Mouse (Mus musculus) midbrain, embryonic 13.5 days (tissue): ENCODE results near the gene Pi4ka. TPM values are rescaled to one million over a fixed set of nuclear protein-coding genes. Genes with fewer than 3 reads are reported as not detected.
A peak's percentile ranks its signal among the peaks of the same experiment; 100 is the strongest.
"Not testable (repeated sequence)": the region's sequence is repeated elsewhere in the genome, so short reads cannot be mapped to it uniquely, and the experiment has no call there.

ENCODE experiments used
- ATAC-seq: fragments of 200-750 bp; cut with Nextera tagmentation; 2 replicates; pipeline ENCODE4 v1.8.0; 2017; ENCODE audit warnings: mild to moderate bottlenecking, moderate TSS enrichment, moderate library complexity
- H3K27ac ChIP-seq: fragments of 300-500 bp; sonication (generic); 2 replicates; pipeline ENCODE4 v1.5.1; 2015; ENCODE audit warnings: inconsistent platforms, mild to moderate bottlenecking, moderate library complexity
- H3K27me3 ChIP-seq: fragments of 300-500 bp; sonication (generic); 2 replicates; pipeline ENCODE4 v1.6.1; 2015; ENCODE audit warnings: mild to moderate bottlenecking, inconsistent platforms
- H3K36me3 ChIP-seq: fragments of 300-500 bp; sonication (generic); 2 replicates; pipeline ENCODE4 v1.6.1; 2015; ENCODE audit warnings: mild to moderate bottlenecking, inconsistent platforms
- H3K4me1 ChIP-seq: fragments of 300-500 bp; sonication (generic); replicated peaks from 2 replicates; pipeline ENCODE4 v1.6.1; 2015; ENCODE audit warnings: inconsistent platforms
- H3K4me2 ChIP-seq: fragments of 300-500 bp; sonication (generic); replicated peaks from 2 replicates; pipeline ENCODE4 v1.6.1; 2015; ENCODE audit warnings: moderate library complexity, mild to moderate bottlenecking, inconsistent platforms
- H3K4me3 ChIP-seq: fragments of 300-500 bp; sonication (generic); replicated peaks from 2 replicates; pipeline ENCODE4 v1.5.1; 2015; ENCODE audit warnings: mild to moderate bottlenecking, inconsistent platforms
- H3K9ac ChIP-seq: fragments of 300-500 bp; sonication (generic); replicated peaks from 2 replicates; pipeline ENCODE4 v1.6.1; 2015; ENCODE audit warnings: mild to moderate bottlenecking, inconsistent platforms
- H3K9me3 ChIP-seq: fragments of 300-500 bp; sonication (generic); 2 replicates; pipeline ENCODE4 v1.6.1; 2016; ENCODE audit warnings: mild to moderate bottlenecking, inconsistent platforms
- WGBS: fragments of 180-500 bp; shearing (Covaris S2); methylation state at CpG from one replicate; pipeline ENCODE4 v1.1.7; 2015; 5-methylcytosine and 5-hydroxymethylcytosine counted together
- polyA plus RNA-seq: library from polyadenylated mRNA; unstranded; fragments of >200 nt; fragmentation: Nextera tagmentation; extraction: Ambion mirVana; gene quantifications from 2 replicates; pipeline ENCODE4 v1.2.1, GENCODE M21; 2015

Pi4ka gene
- polyA plus RNA-seq, 1 experiment from 2014 or later, result 62.7 TPM

DNA sequence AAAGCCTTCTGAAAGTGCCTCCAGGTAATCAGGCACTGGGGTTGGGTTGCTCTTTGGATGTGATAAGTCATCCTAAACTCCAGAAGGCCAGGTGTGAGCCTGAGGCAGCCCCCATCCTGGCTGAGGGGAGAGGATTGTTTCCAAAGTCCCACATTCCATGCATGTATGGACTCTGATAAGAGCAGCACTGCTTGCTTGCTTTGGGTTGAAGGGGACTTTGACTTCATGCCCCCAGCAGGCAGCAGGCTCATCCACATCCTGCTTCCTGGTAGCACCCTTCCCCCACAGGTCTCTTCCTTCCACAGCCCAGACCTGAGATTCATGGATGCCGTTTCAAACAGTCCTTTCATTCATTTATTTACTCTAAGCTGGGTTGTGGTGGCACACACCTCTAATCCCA is 162.4 kb downstream of the Pi4ka start:
- no peak overlapping the region for H3K9ac ChIP-seq
- no peak overlapping the region for H3K27ac ChIP-seq
- H3K36me3 ChIP-seq, result no peaks in the 10 kb centered on the region
- WGBS, result 77% methylated on average over 1 of the region's 1 CpGs
- H3K4me3 ChIP-seq, result no peak overlapping the region
- no peak overlapping the region for H3K4me2 ChIP-seq
- peaks cover 20% of the 10 kb centered on the region for H3K4me1 ChIP-seq
- ATAC-seq, result no peak
- H3K9me3 ChIP-seq, result no peaks in the 10 kb centered on the region
- H3K27me3 ChIP-seq, result no peaks in the 10 kb centered on the region

DNA sequence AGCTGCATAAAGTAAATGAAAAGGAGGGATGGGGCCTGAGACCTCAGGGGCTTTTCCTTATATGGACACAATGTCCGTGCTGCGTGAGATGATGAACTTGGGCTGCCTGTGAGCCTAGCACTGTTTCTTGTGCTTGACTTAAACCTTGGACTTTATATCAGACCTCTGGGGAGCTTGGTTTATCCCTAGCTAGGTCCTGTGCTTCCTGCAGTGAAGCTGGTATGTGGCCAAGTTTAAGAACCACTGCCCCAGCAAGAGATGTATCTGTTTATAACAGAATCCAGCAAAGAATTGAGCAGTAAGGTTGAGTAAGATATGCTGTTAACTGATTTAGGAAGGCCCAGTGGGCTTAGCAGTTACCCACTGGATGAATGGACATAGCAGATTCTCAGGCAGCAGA is 166.7 kb downstream of the Pi4ka start:
- peaks cover 59% of the 10 kb centered on the region for H3K4me1 ChIP-seq
- no peak overlapping the region for H3K4me3 ChIP-seq
- WGBS, result 86% methylated on average over 2 of the region's 2 CpGs
- H3K4me2 ChIP-seq, result no peak overlapping the region
- H3K27me3 ChIP-seq, result no peaks in the 10 kb centered on the region
- no peaks in the 10 kb centered on the region for H3K36me3 ChIP-seq
- H3K27ac ChIP-seq, result no peak overlapping the region
- ATAC-seq, result no peak
- no peaks in the 10 kb centered on the region for H3K9me3 ChIP-seq
- no peak overlapping the region for H3K9ac ChIP-seq

DNA sequence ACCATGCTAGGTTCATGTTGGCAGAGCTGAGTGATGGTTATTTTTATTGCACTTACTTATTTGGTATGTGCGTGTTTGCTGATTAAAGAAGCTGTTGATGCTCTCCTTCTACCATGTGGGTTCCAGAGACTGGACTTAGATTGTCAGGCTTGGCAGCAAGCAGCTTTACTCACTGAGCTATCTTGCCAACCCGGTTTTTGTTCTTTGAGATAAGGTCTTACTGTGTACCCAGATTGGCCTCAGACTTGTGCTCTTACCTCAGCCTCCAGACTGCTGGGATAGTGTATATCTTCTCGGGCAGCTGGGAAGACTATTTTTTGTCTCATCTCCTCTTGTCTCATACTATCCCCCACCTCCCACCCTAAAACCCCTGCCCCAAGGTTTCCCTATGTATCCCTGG is 168.5 kb downstream of the Pi4ka start:
- 90% methylated on average over 3 of the region's 3 CpGs for WGBS
- H3K4me2 ChIP-seq, result no peak overlapping the region
- H3K36me3 ChIP-seq, result no peaks in the 10 kb centered on the region
- no peak overlapping the region for H3K9ac ChIP-seq
- no peak overlapping the region for H3K27ac ChIP-seq
- H3K4me1 ChIP-seq, result peaks cover 65% of the 10 kb centered on the region
- no peak overlapping the region for H3K4me3 ChIP-seq
- ATAC-seq, result no peak
- H3K9me3 ChIP-seq, result no peaks in the 10 kb centered on the region
- H3K27me3 ChIP-seq, result no peaks in the 10 kb centered on the region

DNA sequence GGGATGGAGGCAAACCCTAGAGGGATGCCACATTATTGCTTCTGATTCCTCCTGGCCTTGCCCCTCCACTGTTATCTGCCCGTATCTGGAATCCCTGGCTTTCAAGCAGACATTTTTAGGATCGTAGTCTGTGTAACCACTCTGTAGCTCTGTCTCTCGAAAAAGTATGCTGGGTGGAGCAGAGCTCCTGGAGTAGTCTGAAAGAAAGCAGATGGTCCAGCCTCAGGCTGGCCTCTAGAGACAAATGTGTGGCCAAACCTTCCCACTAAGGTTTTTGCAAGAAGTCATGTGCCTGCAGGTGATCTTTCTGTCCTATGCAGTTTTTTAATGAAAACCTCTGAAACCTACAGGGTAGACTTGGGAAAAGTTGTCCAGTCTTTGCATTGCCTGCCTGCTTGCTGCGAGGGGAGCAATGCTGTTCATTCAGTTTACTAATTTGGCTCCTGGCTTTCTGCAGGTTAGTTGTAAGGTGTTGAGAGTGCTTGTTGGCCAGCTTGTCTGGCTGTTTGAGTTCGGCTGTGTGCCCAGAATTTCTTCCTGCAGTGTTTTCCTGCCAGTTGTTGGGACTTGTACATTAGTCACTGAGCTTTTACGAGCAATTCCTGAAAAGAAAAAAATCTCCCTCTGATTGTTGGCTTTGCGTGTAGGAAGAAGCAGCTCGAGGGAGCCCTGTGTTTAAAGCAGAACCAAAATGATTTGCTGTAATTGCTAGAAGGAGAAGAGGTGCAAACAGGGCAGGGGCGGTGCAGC is 171.0 kb downstream of the Pi4ka start:
- Histone ChIP-seq H3K9me3 (no peaks in the 10 kb centered on the region), H3K4me2 (peak overlapping the region; percentile 81), H3K9ac (peak overlapping the region; percentile 93), H3K27me3 (no peaks in the 10 kb centered on the region), H3K27ac (0 out of 2 replicates have a peak overlapping the region, but pooled peaks have one; percentile 96), H3K4me3 (peak overlapping the region; percentile 74), H3K36me3 (no peaks in the 10 kb centered on the region), H3K4me1 (peaks cover 59% of the 10 kb centered on the region)
- ATAC-seq, result no peak
- WGBS, result 63% methylated on average over 9 of the region's 9 CpGs

DNA sequence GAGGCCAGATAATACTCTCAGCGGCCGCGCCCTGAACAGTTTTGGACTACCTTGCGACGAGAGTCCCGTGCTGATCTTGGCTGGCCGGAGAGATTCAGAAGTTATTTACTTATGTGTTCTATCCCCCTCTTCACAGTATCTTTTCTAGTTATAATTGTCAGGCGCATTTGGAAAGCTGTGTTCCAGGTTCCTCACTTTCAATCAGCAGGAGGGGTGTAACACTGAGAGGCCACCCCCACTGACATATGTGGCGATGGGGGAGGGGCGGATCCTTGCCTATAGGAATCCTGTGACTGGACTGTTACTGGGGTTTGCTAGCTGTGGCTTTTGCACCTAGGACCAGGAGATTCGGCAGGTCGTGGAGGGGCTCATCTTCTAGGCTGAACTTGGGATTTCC is 171.6 kb downstream of the Pi4ka start:
- Histone ChIP-seq H3K4me3 (peak overlapping the region; percentile 74), H3K27me3 (no peaks in the 10 kb centered on the region), H3K4me1 (peaks cover 53% of the 10 kb centered on the region), H3K9me3 (no peaks in the 10 kb centered on the region), H3K27ac (peak overlapping the region; percentile 96), H3K36me3 (no peaks in the 10 kb centered on the region), H3K4me2 (peak overlapping the region; percentile 81), H3K9ac (peak overlapping the region; percentile 93)
- WGBS, result 2% methylated on average over 12 of the region's 12 CpGs
- no peak for ATAC-seq

DNA sequence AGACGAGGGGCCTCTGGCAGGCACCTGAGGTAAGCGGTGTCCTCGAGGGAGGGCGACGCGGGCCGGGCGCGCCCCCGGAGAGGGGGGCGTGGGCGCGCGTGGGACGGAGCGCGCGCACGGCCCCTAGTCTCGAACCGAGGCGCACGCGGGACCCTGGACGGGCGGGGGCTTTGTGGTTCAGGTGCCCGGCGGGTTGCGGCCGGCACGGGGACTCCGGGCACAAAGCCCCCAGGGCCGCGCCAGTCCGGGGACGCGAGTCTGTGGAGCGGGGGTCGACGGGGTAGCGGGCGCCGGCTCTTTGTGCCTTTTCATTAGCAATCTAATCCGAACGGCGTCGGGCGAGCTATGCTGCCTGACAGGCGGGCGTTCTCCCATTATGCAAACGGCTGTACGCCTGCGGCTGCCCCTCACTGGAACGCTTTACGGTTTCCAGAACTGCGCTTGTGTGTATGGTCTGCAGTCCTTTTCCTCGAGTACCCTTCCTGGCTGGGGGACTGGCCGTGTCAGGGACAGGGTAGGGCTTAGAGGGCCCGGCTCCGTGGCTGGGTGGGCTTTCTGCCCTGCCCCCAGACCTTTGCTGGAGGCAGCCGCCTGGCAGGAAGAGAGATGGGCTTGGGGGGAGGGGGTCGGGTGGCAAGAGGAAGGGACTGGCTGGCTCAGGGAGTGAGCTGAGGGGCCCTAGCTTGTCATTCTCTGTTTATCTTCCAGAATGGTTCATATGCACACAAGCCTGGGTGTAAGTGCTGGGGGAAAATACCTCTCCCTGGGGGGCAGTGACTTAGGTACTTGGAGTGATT is 172.2 kb downstream of the Pi4ka start:
- Histone ChIP-seq H3K36me3 (no peaks in the 10 kb centered on the region), H3K27me3 (no peaks in the 10 kb centered on the region), H3K27ac (peak overlapping the region; percentile 96), H3K4me1 (peaks cover 48% of the 10 kb centered on the region), H3K9ac (peak overlapping the region; percentile 93), H3K4me3 (peak overlapping the region; percentile 74), H3K4me2 (peak overlapping the region; percentile 81), H3K9me3 (no peaks in the 10 kb centered on the region)
- ATAC-seq, result peak; percentile 79
- WGBS, result under 1% methylated on average over 61 of the region's 62 CpGs

DNA sequence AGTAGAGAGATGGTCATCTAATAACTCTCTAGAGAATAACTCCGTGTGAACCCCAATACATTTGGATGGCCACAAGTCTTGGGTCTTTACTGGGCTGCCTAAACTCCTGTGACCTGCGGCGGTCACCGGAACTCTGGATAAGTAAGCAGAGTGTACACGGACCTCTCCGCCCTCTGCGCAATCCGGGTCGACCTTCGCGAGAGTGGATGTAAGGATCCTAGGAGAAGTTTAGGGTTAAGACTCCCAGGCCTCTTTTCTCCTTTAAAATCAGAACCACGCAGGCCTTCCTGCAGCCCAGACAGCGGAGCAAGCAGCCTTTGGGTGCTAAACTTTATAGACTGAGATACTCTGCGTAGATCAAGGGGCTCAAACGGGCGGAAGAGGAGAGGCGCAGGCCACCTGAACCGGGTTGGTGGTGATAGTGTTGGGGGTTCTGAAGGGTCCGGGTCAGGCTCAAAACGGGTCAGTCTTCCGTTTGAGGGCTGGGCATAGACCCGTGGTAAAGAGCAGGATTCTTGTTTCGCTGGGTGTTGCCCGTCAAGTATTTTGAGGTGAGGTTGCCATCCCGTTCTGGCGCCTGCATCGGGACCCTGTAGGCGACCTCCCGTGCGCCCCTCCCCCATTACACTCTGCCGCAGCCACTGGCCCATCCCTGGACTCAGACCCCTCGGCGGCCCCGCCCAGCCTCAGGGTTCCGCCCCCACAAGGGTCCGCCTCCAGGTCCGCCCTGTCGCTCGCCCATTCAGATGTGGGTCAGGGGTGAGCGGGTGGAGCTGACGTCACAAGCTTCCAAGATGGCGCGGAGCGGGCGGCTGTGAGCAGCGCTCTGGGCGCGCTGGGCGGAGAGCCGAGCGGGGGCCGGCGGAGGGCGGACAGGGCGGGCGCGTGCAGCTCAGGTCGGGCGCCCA is 173.1 kb downstream of the Pi4ka start, which contains the start of gene Hic2:
TSS of gene Hic2 (plus strand) at position 779 of the 908 bp plus-strand sequence.
- H3K9ac ChIP-seq, result peak within 1 kb of the TSS; percentile 93
- H3K4me3 ChIP-seq, result peak within 1 kb of the TSS; percentile 74
- no peaks in the 10 kb centered on the region for H3K9me3 ChIP-seq
- under 1% methylated on average over 59 of the region's 59 CpGs for WGBS
- peak within 1 kb of the TSS; percentile 81 for H3K4me2 ChIP-seq
- H3K4me1 ChIP-seq, result peaks cover 39% of the 10 kb centered on the region
- peak; percentile 97 for ATAC-seq
- H3K27me3 ChIP-seq, result no peaks in the 10 kb centered on the region
- peak within 1 kb of the TSS; percentile 96 for H3K27ac ChIP-seq
- H3K36me3 ChIP-seq, result no peaks in the 10 kb centered on the region

DNA sequence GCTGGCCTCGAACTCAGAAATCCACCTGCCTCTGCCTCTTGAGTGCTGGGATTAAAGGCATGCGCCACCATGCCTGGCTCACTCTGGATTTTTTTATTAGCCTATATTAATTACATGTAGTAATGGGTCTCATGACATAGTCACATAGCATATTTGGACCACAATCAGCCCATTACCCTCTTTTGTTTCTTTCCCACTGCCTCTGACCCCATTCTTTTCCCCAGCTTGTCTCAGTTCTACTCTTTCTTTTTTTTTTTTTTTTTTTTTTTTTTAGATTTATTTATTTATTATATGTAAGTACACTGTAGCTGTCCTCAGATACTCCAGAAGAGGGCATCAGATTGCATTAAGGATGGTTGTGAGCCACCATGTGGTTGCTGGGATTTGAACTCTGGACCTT is 174.6 kb downstream of the Pi4ka start:
- WGBS, result 91% methylated on average over 2 of the region's 2 CpGs

More for the DNA sequence above, 174.6 kb downstream of the Pi4ka start:
- H3K4me3 ChIP-seq, ATAC-seq, H3K9me3 ChIP-seq, H3K27me3 ChIP-seq, H3K9ac ChIP-seq, H3K36me3 ChIP-seq, H3K27ac ChIP-seq, H3K4me2 ChIP-seq: not testable (repeated sequence)
- H3K4me1 ChIP-seq, result peaks cover 28% of the 10 kb centered on the region

Other genes with a start within 250 kb of the Pi4ka start
- gene Ube2l3, start 203.7 kb downstream of the Pi4ka start, polyA plus RNA-seq, result 330 and 342 TPM in 2 replicates
- 2.1 and 2.5 TPM in 2 replicates for gene Rimbp3, start 197.7 kb downstream of the Pi4ka start, polyA plus RNA-seq
- 13.2 and 13.6 TPM in 2 replicates for gene Hic2, start 172.7 kb downstream of the Pi4ka start, polyA plus RNA-seq
- 24.1 and 28.1 TPM in 2 replicates for gene Tmem191c, start 130.2 kb downstream of the Pi4ka start, polyA plus RNA-seq
- 1.1 and 2.2 TPM in 2 replicates for gene Serpind1, start 74.9 kb downstream of the Pi4ka start, polyA plus RNA-seq
- 21.2 and 23.3 TPM in 2 replicates for gene Snap29, start 328 bp downstream of the Pi4ka start, polyA plus RNA-seq
- gene Crkl, start 45.7 kb upstream of the Pi4ka start, polyA plus RNA-seq, result 88.7 and 91.2 TPM in 2 replicates
- 7.9 and 10.6 TPM in 2 replicates for gene Aifm3, start 83.3 kb upstream of the Pi4ka start, polyA plus RNA-seq
- 124 and 133 TPM in 2 replicates for gene Lztr1, start 102.4 kb upstream of the Pi4ka start, polyA plus RNA-seq
- 61.7 and 65.0 TPM in 2 replicates for gene Thap7, start 124.8 kb upstream of the Pi4ka start, polyA plus RNA-seq
- 0.28 and 0.55 TPM in 2 replicates for gene Lrrc74b, start 154.9 kb upstream of the Pi4ka start, polyA plus RNA-seq
- 1.0 and 1.3 TPM in 2 replicates for gene P2rx6, start 155.6 kb upstream of the Pi4ka start, polyA plus RNA-seq
- 13.8 and 14.3 TPM in 2 replicates for gene Slc7a4, start 176.9 kb upstream of the Pi4ka start, polyA plus RNA-seq
- 27.3 and 27.9 TPM in 2 replicates for gene Smpd4, start 213.0 kb upstream of the Pi4ka start, polyA plus RNA-seq
- 4.4 and 4.8 TPM in 2 replicates for gene Ccdc74a, start 240.2 kb upstream of the Pi4ka start, polyA plus RNA-seq